Mouse (Mus musculus): ENCODE measurements around the gene Guca2a. TPM values are rescaled to one million over a fixed set of nuclear protein-coding genes. Genes with fewer than 3 reads are reported as not detected.

Gene Guca2a
- total RNA-seq, 2 experiments from 2014 or later, result not detected

Other genes starting within 250 kb of the Guca2a start
- gene Ccdc30, start 222.2 kb upstream of the Guca2a start, total RNA-seq (2021), result under 1 TPM in 1 of 2 experiments, not detected in 1; 0.59 TPM
- gene Ppcs, start 215.3 kb upstream of the Guca2a start, total RNA-seq (2021), result 10 to 100 TPM; 11.4 to 12.6 TPM
- not detected for gene Zmynd12, start 214.9 kb upstream of the Guca2a start, total RNA-seq (2021)
- 1 to 10 TPM in 1 of 2 experiments, under 1 TPM in 1; 0.57 to 1.3 TPM for gene Rimkla, start 145.1 kb upstream of the Guca2a start, total RNA-seq (2021)
- gene Foxj3, start 100.7 kb upstream of the Guca2a start, total RNA-seq (2021), result 10 to 100 TPM; 29.2 to 30.1 TPM
- 1 to 10 TPM; 6.5 to 7.8 TPM for gene Frg2f1, start 98.2 kb upstream of the Guca2a start, total RNA-seq (2021)
- under 1 TPM; 0.51 to 0.65 TPM for gene Guca2b, start 21.2 kb downstream of the Guca2a start, total RNA-seq (2021)
- gene Hivep3, start 96.1 kb downstream of the Guca2a start, total RNA-seq (2021), result 1 to 10 TPM; 5.3 to 6.8 TPM

All from heart, adult 18-20 months (tissue).